Mouse (Mus musculus): Measurements from ENCODE around the gene Mapk7. TPM values are rescaled to one million over a fixed set of nuclear protein-coding genes. Genes with fewer than 3 reads are reported as not detected.
A peak's percentile ranks its signal among the peaks of the same experiment; 100 is the strongest.

Mapk7 gene
- polyA plus RNA-seq, 1 experiment: 10.6 TPM

DNA sequence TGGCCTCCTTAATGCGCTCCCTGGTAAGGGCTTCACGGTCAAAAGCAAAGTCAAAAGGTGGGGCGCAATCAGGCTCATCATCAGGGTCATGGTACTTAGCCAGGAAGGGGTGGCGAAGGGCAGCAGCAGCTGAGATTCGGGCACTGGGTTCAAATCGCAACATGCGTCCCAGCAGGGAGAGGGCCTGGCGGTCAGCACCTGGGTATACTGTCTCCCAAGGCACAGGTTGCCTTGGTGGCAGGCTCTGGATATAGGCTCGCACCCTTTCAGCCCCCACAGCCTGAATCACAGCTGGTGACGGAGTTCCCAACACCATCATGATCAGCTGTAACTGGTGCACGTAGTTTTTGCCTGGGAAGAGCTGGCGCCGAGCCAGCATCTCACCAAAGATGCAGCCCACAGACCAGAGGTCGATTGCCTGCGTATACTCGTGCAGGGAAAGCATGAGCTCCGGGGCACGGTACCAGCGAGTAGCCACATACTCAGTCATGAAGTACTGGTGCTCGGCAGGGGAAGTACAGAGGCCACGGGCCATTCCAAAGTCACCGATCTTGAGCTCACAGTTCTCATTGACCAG is 3.2 kb downstream of the Mapk7 start:
- Histone ChIP-seq H3K27me3 (ENCODE audit: control insufficient read depth, insufficient read depth, low read length) (no peaks in the 10 kb centered on the region), H3K4me3 (ENCODE audit: control insufficient read depth, low read depth, low read length) (no peak overlapping the region), H3K4me1 (ENCODE audit: control insufficient read depth, insufficient read depth, low read length) (peaks cover 11% of the 10 kb centered on the region), H3K27ac (ENCODE audit: control insufficient read depth, insufficient read depth, low read depth, low read length) (no peak overlapping the region), H3K36me3 (ENCODE audit: control insufficient read depth, insufficient read depth, low read length) (no peaks in the 10 kb centered on the region)
- TF ChIP-seq CTCF (IDR thresholded peaks at IDR 0.05; ENCODE audit: control insufficient read depth, insufficient read depth, insufficient replicate concordance, low read depth, low read length): no peak
- no peak for TF ChIP-seq POLR2A (IDR thresholded peaks at IDR 0.05; ENCODE audit: control insufficient read depth, low read depth, low read length)

DNA sequence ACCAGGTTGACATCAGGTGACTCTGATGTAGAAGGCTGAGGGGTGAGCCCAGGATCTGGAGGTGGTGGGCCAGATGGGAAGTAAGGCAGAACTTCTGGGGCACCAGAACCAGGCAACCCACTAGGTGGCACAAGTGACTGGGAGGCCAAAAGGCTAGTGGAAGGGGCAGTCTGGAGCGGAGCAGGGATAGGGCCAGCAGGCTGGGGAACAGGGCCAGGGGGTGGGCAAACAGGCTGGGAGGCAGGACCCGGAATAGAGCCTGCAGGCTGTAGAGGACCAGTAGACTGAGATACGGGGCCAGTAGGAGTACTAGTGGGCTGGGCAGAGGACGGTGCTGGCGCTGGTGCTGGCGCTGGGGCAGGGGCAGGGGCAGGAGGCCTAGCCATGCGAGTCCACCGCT is 4.3 kb downstream of the Mapk7 start:
- H3K27ac ChIP-seq (ENCODE audit: control insufficient read depth, insufficient read depth, low read depth, low read length): no peak overlapping the region
- no peaks in the 10 kb centered on the region for H3K27me3 ChIP-seq (ENCODE audit: control insufficient read depth, insufficient read depth, low read length)
- H3K4me3 ChIP-seq (ENCODE audit: control insufficient read depth, low read depth, low read length): no peak overlapping the region
- TF ChIP-seq POLR2A (IDR thresholded peaks at IDR 0.05; ENCODE audit: control insufficient read depth, low read depth, low read length): no peak
- peaks cover 12% of the 10 kb centered on the region for H3K4me1 ChIP-seq (ENCODE audit: control insufficient read depth, insufficient read depth, low read length)
- H3K36me3 ChIP-seq (ENCODE audit: control insufficient read depth, insufficient read depth, low read length): no peaks in the 10 kb centered on the region

DNA sequence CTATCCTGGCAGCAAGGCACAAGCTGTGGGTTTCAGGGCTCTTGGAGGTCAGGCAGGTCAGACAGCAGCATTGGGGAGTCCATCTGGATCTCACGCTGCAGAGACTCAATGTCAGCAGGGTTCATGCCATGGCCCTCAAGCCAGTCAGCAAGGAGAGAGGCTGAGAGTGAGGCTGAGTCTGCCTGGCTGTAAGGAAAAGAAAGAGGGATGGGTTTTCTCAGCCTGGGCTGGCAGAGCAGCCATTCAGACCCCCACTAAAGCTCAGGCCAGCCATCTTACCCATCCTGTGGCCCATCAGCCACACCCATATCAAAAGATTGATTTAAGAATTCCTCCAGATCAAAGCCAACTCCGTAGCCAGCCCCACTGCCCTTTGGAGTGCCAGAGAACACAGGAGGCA is 5.1 kb downstream of the Mapk7 start:
- peaks cover 18% of the 10 kb centered on the region for H3K4me1 ChIP-seq (ENCODE audit: control insufficient read depth, insufficient read depth, low read length)
- TF ChIP-seq POLR2A (IDR thresholded peaks at IDR 0.05; ENCODE audit: control insufficient read depth, low read depth, low read length) (no peak), CTCF (IDR thresholded peaks at IDR 0.05; ENCODE audit: control insufficient read depth, insufficient read depth, insufficient replicate concordance, low read depth, low read length) (no peak)
- no peaks in the 10 kb centered on the region for H3K36me3 ChIP-seq (ENCODE audit: control insufficient read depth, insufficient read depth, low read length)
- no peaks in the 10 kb centered on the region for H3K27me3 ChIP-seq (ENCODE audit: control insufficient read depth, insufficient read depth, low read length)
- H3K4me3 ChIP-seq (ENCODE audit: control insufficient read depth, low read depth, low read length): no peak overlapping the region
- no peak overlapping the region for H3K27ac ChIP-seq (ENCODE audit: control insufficient read depth, insufficient read depth, low read depth, low read length)

- peaks cover 12% of the 10 kb centered on the region for H3K4me1 ChIP-seq (ENCODE audit: control insufficient read depth, insufficient read depth, low read length)
- H3K36me3 ChIP-seq (ENCODE audit: control insufficient read depth, insufficient read depth, low read length): no peaks in the 10 kb centered on the region
- TF ChIP-seq POLR2A (IDR thresholded peaks at IDR 0.05; ENCODE audit: control insufficient read depth, low read depth, low read length) (no peak), CTCF (IDR thresholded peaks at IDR 0.05; ENCODE audit: control insufficient read depth, insufficient read depth, insufficient replicate concordance, low read depth, low read length) (no peak)
- H3K27me3 ChIP-seq (ENCODE audit: control insufficient read depth, insufficient read depth, low read length): no peaks in the 10 kb centered on the region
- no peak overlapping the region for H3K27ac ChIP-seq (ENCODE audit: control insufficient read depth, insufficient read depth, low read depth, low read length)
- H3K4me3 ChIP-seq (ENCODE audit: control insufficient read depth, low read depth, low read length): no peak overlapping the region
These were observed 6.3 kb downstream of the Mapk7 start for GRCm38 (mm10) chr11:61487936-61488335.

DNA sequence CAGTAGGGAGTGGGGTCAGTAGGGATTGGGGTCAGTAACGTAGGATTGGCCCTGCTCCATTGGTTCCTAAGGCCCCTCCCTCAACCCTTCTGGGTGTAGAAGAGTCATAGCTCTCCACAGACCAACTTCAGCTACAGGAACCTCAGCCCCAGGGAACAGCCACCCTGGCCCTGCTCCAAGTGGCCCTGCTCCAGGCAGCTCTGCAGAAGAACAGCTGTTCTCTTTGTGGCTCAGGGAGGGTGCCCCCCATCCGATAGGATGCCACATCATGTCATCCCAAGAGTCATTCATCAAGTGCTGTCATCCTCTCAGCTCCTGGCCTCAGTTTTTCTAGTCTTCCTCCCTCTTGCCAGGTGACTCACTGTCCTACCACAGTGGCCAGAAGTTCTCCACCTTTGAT is 6.8 kb downstream of the Mapk7 start:
- no peak overlapping the region for H3K4me3 ChIP-seq (ENCODE audit: control insufficient read depth, low read depth, low read length)
- TF ChIP-seq POLR2A (IDR thresholded peaks at IDR 0.05; ENCODE audit: control insufficient read depth, low read depth, low read length): no peak
- TF ChIP-seq CTCF (IDR thresholded peaks at IDR 0.05; ENCODE audit: control insufficient read depth, insufficient read depth, insufficient replicate concordance, low read depth, low read length): no peak
- H3K27me3 ChIP-seq (ENCODE audit: control insufficient read depth, insufficient read depth, low read length): no peaks in the 10 kb centered on the region
- no peak overlapping the region for H3K27ac ChIP-seq (ENCODE audit: control insufficient read depth, insufficient read depth, low read depth, low read length)
- peaks cover 12% of the 10 kb centered on the region for H3K4me1 ChIP-seq (ENCODE audit: control insufficient read depth, insufficient read depth, low read length)
- H3K36me3 ChIP-seq (ENCODE audit: control insufficient read depth, insufficient read depth, low read length): no peaks in the 10 kb centered on the region

DNA sequence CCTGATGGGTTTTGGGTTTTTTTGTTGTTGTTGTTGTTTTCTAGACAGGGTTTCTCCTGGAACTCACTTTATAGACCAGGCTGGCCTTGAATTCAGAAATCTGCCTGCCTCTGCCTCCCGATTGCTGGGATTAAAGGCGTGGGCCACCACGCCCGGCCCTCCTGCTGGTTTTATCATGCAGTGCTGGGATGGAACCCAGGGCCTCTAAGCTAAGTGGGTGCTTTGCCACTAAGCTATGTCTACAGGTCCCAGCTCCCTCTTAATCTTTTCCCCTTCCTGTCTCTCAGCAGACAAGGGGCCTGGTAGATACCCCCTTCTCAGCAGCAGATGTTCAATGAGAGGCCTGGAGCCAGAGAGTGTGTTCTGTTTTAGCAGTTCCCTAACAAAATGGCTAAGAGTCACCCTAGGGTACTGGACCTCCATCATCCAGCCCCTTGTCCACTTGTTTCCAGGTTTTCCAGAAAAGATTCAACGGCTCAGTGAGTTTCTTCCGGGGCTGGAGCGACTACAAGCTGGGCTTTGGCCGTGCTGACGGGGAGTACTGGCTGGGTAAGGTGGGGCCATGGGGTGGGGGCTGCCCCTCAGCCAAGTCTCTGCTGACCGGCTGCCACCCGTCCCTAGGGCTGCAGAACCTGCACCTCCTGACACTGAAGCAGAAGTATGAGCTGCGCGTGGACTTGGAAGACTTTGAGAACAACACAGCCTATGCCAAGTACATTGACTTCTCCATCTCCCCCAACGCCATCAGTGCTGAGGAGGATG is 7.6 kb downstream of the Mapk7 start:
- Histone ChIP-seq H3K4me1 (ENCODE audit: control insufficient read depth, insufficient read depth, low read length) (peaks cover 12% of the 10 kb centered on the region), H3K27me3 (ENCODE audit: control insufficient read depth, insufficient read depth, low read length) (no peaks in the 10 kb centered on the region), H3K27ac (ENCODE audit: control insufficient read depth, insufficient read depth, low read depth, low read length) (no peak overlapping the region), H3K36me3 (ENCODE audit: control insufficient read depth, insufficient read depth, low read length) (no peaks in the 10 kb centered on the region), H3K4me3 (ENCODE audit: control insufficient read depth, low read depth, low read length) (no peak overlapping the region)
- TF ChIP-seq CTCF (IDR thresholded peaks at IDR 0.05; ENCODE audit: control insufficient read depth, insufficient read depth, insufficient replicate concordance, low read depth, low read length) (no peak), POLR2A (IDR thresholded peaks at IDR 0.05; ENCODE audit: control insufficient read depth, low read depth, low read length) (no peak)

DNA sequence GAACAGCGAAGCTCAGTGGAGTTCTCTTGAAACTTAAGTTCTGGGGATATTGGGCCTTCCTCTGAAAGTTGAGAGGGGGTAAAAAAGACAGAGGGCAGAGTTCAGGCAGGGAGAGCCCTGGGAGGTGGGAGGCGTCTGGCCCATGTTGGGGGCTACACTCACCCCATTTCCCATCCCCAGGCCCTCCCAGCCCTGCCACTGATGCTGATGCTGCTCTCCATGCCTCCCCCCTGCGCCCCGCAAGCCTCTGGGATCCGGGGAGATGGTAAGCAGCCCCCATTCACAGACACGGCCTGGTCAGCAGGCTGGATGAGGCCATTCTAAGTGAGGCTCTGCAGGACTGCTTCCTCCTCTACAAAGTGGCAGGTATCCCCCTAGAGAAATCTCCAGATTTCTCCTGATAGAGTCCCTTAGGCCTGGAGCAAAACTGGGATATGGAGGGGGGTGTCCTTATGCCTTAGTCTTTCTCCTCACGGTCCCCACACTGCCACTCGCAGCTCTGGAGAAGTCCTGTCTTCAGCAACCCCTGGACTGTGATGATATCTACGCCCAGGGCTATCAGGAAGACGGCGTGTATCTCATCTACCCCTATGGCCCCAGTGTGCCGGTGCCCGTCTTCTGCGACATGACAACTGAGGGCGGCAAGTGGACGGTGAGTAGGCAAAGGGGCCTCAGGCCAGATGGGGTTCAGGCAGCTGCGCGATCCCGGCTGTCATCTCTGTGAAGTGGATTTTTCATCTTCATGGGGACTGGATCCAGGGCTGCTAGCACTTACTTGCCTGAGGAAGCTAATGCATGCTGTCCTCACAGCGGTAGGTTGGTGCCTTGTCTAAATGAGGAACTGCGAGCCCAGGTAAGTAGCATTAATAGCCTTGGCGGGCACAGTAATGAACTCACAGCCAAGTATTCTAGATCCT is 8.4 kb downstream of the Mapk7 start:
- peak overlapping the region; percentile 37 for H3K27ac ChIP-seq (ENCODE audit: control insufficient read depth, insufficient read depth, low read depth, low read length)
- no peaks in the 10 kb centered on the region for H3K27me3 ChIP-seq (ENCODE audit: control insufficient read depth, insufficient read depth, low read length)
- H3K4me1 ChIP-seq (ENCODE audit: control insufficient read depth, insufficient read depth, low read length): peaks cover 12% of the 10 kb centered on the region
- peak overlapping the region; percentile 8 for H3K4me3 ChIP-seq (ENCODE audit: control insufficient read depth, low read depth, low read length)
- no peak for TF ChIP-seq POLR2A (IDR thresholded peaks at IDR 0.05; ENCODE audit: control insufficient read depth, low read depth, low read length)
- no peaks in the 10 kb centered on the region for H3K36me3 ChIP-seq (ENCODE audit: control insufficient read depth, insufficient read depth, low read length)
